Mouse (Mus musculus) adrenal gland, adult (tissue): ENCODE measurements around the gene Slc29a3.

Experiments used
- DNase-seq, 2 experiments: peaks; one replicate each; pipeline ENCODE4 v3.0.0; 2022 to 2023; ENCODE audit warnings: low spot score in 1 of 2; ENCODE audit not compliant: inconsistent age in 2 of 2

Slc29a3 gene

GRCm38 (mm10) chr10:60677319-60677718 is 75.3 kb downstream of the Slc29a3 start:
- no peak for DNase-seq

DNA sequence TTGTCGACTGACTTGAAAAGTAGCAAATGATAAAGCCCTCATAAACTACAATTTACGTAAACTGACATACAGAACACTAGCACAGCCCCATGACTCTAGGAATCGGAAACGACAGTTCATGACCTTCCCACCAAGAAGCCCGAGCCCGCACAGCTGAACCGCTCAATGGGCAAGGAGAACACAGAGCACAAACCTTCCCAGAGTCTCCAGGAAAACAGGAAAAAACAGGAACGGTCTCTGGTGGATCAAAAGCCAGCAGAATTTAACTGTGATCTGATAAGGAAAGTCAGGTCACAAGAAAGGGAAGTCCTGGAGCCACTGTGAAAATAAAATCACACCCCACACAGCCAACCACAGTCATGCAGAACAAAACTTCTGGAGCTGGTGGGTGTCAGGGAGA is 82.4 kb downstream of the Slc29a3 start:
- peak; percentile 5 to 28 for DNase-seq

- DNase-seq = no peak
Measured at GRCm38 (mm10) chr10:60668591-60668990, 84.0 kb downstream of the Slc29a3 start.
